Mouse (Mus musculus) spleen, postnatal 10 days (tissue): ENCODE results near the gene Tbx1.

Experiments used
- DNase-seq, 2 experiments: peaks; one replicate each; pipeline ENCODE4 v3.0.0; 2021 to 2022; ENCODE audit warnings: low spot score in 2 of 2

Gene Tbx1

GRCm38 (mm10) chr16:18622916-18623750 is 32.7 kb upstream of the Tbx1 start:
- no peak for DNase-seq

- no peak for DNase-seq
Observed at GRCm38 (mm10) chr16:18622019-18622418, 31.5 kb upstream of the Tbx1 start, which contains the start of gene Gp1bb. TSS of gene Gp1bb (minus strand) at chr16:18622403.

- no peak for DNase-seq
Observed at GRCm38 (mm10) chr16:18621362-18622001, 31.0 kb upstream of the Tbx1 start.

- no peak for DNase-seq
Observed at GRCm38 (mm10) chr16:18620601-18621361, 30.3 kb upstream of the Tbx1 start.

GRCm38 (mm10) chr16:18620201-18620600 is 29.7 kb upstream of the Tbx1 start:
- no peak for DNase-seq

- no peak for DNase-seq
Observed at GRCm38 (mm10) chr16:18619110-18619509, 28.6 kb upstream of the Tbx1 start.

- no peak for DNase-seq
Observed at GRCm38 (mm10) chr16:18618297-18618696, 27.8 kb upstream of the Tbx1 start.

GRCm38 (mm10) chr16:18617370-18618065 is 27.0 kb upstream of the Tbx1 start:
- DNase-seq, result peak; percentile 78 to 89

GRCm38 (mm10) chr16:18613301-18613700 is 22.8 kb upstream of the Tbx1 start:
- no peak for DNase-seq

- no peak for DNase-seq
Observed at GRCm38 (mm10) chr16:18611752-18612151, 21.3 kb upstream of the Tbx1 start.

GRCm38 (mm10) chr16:18609099-18609498 is 18.6 kb upstream of the Tbx1 start:
- DNase-seq, result no peak

GRCm38 (mm10) chr16:18608226-18608625 is 17.8 kb upstream of the Tbx1 start:
- DNase-seq, result no peak

- no peak for DNase-seq
Observed at GRCm38 (mm10) chr16:18605705-18606104, 15.2 kb upstream of the Tbx1 start.

- no peak for DNase-seq
Observed at GRCm38 (mm10) chr16:18604267-18604701, 13.8 kb upstream of the Tbx1 start.

- DNase-seq, result no peak
Observed at GRCm38 (mm10) chr16:18601447-18601846, 11.0 kb upstream of the Tbx1 start.

GRCm38 (mm10) chr16:18598006-18598405 is 7.5 kb upstream of the Tbx1 start:
- no peak for DNase-seq

GRCm38 (mm10) chr16:18596255-18596654 is 5.8 kb upstream of the Tbx1 start:
- DNase-seq, result no peak

- DNase-seq, result no peak
Observed at GRCm38 (mm10) chr16:18593930-18594329, 3.5 kb upstream of the Tbx1 start.

- DNase-seq, result peak in 1 of 2 experiments; percentile 41
Observed at GRCm38 (mm10) chr16:18591047-18592018, 862 bp upstream of the Tbx1 start.

- no peak for DNase-seq
Observed at GRCm38 (mm10) chr16:18589080-18589621, 1.3 kb downstream of the Tbx1 start.
